Mouse (Mus musculus): ENCODE measurements around the gene Efna1. TPM values are rescaled to one million over a fixed set of nuclear protein-coding genes. Genes with fewer than 3 reads are reported as not detected.

Efna1 gene
- total RNA-seq, 2 experiments from 2014 or later: 10.2 to 12.8 TPM

GRCm38 (mm10) chr3:89278643-89279042 is 2.3 kb downstream of the Efna1 start:
- DNase-seq: no peak

GRCm38 (mm10) chr3:89278107-89278506 is 2.8 kb downstream of the Efna1 start:
- DNase-seq: peak; percentile 65

- DNase-seq: peak; percentile 74
These were observed 3.5 kb downstream of the Efna1 start for GRCm38 (mm10) chr3:89277281-89278021.

GRCm38 (mm10) chr3:89276061-89276460 is 4.9 kb downstream of the Efna1 start:
- no peak for DNase-seq

GRCm38 (mm10) chr3:89271760-89272159 is 9.2 kb downstream of the Efna1 start:
- no peak for DNase-seq

GRCm38 (mm10) chr3:89270891-89271290 is 10.1 kb downstream of the Efna1 start:
- DNase-seq: peak; percentile 39

GRCm38 (mm10) chr3:89270051-89270755 is 10.7 kb downstream of the Efna1 start, which contains the start of gene Slc50a1:
TSS of gene Slc50a1 (minus strand) at chr3:89270570.
- peak; percentile 86 for DNase-seq

GRCm38 (mm10) chr3:89268916-89269315 is 12.0 kb downstream of the Efna1 start:
- DNase-seq: no peak

- peak; percentile 58 for DNase-seq
These were observed 14.5 kb downstream of the Efna1 start for GRCm38 (mm10) chr3:89266439-89266893.

- no peak for DNase-seq
These were observed 18.5 kb downstream of the Efna1 start for GRCm38 (mm10) chr3:89262417-89262816.

- DNase-seq: no peak
These were observed 20.7 kb downstream of the Efna1 start for GRCm38 (mm10) chr3:89260211-89260610.

- no peak for DNase-seq
These were observed 21.9 kb downstream of the Efna1 start, which contains the start of gene Dpm3 for GRCm38 (mm10) chr3:89259076-89259475. TSS of gene Dpm3 (plus strand) at chr3:89259358.

- DNase-seq: no peak
These were observed 24.8 kb downstream of the Efna1 start for GRCm38 (mm10) chr3:89256177-89256576.

- DNase-seq: no peak
These were observed 25.9 kb downstream of the Efna1 start for GRCm38 (mm10) chr3:89254994-89255393.

GRCm38 (mm10) chr3:89251365-89251895 is 29.5 kb downstream of the Efna1 start:
- peak; percentile 76 for DNase-seq

- DNase-seq: peak; percentile 58
These were observed 30.4 kb downstream of the Efna1 start for GRCm38 (mm10) chr3:89250435-89251040.

GRCm38 (mm10) chr3:89247466-89247865 is 33.5 kb downstream of the Efna1 start:
- DNase-seq: no peak

GRCm38 (mm10) chr3:89246261-89247100 is 34.5 kb downstream of the Efna1 start, which contains the start of gene Trim46:
TSS of gene Trim46 (minus strand) at chr3:89246309.
- DNase-seq: peak; percentile 83

GRCm38 (mm10) chr3:89245688-89246171 is 35.2 kb downstream of the Efna1 start, which contains the start of gene Krtcap2:
TSS of gene Krtcap2 (plus strand) at chr3:89245966.
- no peak for DNase-seq

GRCm38 (mm10) chr3:89244982-89245687 is 35.8 kb downstream of the Efna1 start:
- no peak for DNase-seq

Data from gastrocnemius, postnatal 25 days (tissue).